Mouse (Mus musculus): ENCODE results near the gene Itprid2. TPM values are rescaled to one million over a fixed set of nuclear protein-coding genes. Genes with fewer than 3 reads are reported as not detected.

Gene Itprid2
- total RNA-seq, 1 experiment from 2014 or later: 36.2 TPM

DNA sequence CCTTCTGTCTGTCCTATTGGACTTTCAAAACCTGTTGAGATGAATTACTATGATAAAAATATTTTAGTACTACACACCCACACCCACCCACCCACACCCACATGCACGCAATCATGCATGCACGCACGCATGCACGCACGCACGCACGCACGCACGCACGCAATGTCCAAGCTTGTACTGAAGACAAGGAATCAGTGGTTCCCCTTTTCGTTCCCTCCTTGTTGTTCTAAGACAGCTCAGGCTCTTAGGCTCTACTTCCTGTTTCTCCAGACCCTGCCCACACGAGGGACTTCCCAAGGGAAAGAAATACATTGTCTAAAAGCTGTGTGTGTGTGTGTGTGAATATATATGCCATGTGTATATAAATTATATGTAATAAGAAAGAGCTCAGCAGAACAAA is 60.8 kb downstream of the Itprid2 start:
- ATAC-seq (ENCODE audit: extremely low read depth, insufficient number of reproducible peaks, low FRiP score, poor library complexity, severe bottlenecking): peak; percentile 73

GRCm38 (mm10) chr2:79696478-79697230 is 61.5 kb downstream of the Itprid2 start:
- ATAC-seq (ENCODE audit: extremely low read depth, insufficient number of reproducible peaks, low FRiP score, poor library complexity, severe bottlenecking): peak; percentile 46; the same call in 1 of the 2 replicates

DNA sequence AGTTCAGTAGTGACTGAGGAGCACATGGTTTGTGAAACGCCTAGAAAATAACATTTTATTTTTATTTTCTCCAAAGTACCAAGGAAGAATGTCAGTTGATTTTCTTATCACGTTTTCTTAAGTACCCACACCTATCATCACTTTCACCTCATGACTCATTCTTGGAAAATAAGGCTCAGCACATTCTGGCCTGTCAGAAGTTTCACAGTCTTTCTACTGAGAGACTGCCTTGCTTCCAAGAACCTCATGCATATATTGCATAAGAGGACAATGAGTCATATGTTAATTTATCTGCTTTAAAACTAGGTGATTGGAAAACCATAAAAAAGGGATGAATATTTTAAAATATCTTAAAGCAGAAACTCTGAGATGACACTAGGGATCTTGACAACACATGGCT is 63.0 kb downstream of the Itprid2 start:
- ATAC-seq (ENCODE audit: extremely low read depth, insufficient number of reproducible peaks, low FRiP score, poor library complexity, severe bottlenecking): no peak

- ATAC-seq (ENCODE audit: extremely low read depth, insufficient number of reproducible peaks, low FRiP score, poor library complexity, severe bottlenecking): no peak
Measured at GRCm38 (mm10) chr2:79704773-79705172, 69.6 kb downstream of the Itprid2 start.

DNA sequence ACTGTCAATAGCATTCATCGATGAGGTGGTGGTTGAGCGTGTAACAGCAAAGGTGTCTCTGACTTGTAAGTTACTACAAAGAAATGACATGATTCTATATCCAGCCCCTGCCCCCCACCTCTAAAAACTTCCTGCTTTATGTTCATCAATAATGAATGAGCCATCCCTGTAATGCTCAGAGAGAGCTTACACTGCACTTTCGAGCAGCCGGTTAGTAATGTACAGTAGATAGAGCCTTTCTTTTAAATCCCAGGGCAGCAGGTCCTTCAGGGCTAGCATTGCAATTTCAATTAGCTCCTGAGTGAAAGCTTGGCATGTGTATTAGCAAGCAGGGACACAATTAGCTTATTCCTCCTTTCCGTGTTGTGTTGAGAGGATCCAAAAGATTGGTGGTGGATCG is 72.4 kb downstream of the Itprid2 start, which contains the start of gene Ppp1r1c:
Gene Ppp1r1c (plus strand): TSS at position 206 of the 400 bp plus-strand sequence.
- no peak for ATAC-seq (ENCODE audit: extremely low read depth, insufficient number of reproducible peaks, low FRiP score, poor library complexity, severe bottlenecking)

DNA sequence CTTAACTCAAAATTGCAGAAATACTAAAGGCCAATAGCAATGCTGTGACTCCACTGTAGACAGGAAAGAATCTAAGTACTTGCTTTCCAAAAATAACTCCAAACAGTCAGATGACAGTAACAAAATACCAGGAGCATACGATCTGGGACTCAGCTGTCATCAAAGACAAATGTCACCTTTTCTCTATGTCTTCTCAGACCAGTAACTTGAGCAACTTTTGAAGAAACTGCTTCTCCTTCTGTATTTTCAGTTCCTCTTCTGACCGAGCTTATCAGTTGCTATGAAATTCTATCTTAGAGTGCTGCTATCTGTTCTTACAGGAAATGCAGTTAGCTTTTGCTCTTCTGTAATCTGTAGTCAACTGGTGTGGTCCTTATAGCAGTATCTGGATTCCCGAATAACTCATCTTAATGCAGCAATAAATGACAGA is 78.5 kb downstream of the Itprid2 start:
- peak; percentile 93 for ATAC-seq (ENCODE audit: extremely low read depth, insufficient number of reproducible peaks, low FRiP score, poor library complexity, severe bottlenecking)

GRCm38 (mm10) chr2:79714745-79715144 is 79.6 kb downstream of the Itprid2 start:
- ATAC-seq (ENCODE audit: extremely low read depth, insufficient number of reproducible peaks, low FRiP score, poor library complexity, severe bottlenecking): no peak

GRCm38 (mm10) chr2:79715925-79716324 is 80.8 kb downstream of the Itprid2 start:
- no peak for ATAC-seq (ENCODE audit: extremely low read depth, insufficient number of reproducible peaks, low FRiP score, poor library complexity, severe bottlenecking)

- ATAC-seq (ENCODE audit: extremely low read depth, insufficient number of reproducible peaks, low FRiP score, poor library complexity, severe bottlenecking): no peak
Measured at GRCm38 (mm10) chr2:79717846-79718245, 82.7 kb downstream of the Itprid2 start.

GRCm38 (mm10) chr2:79722415-79722814 is 87.3 kb downstream of the Itprid2 start:
- no peak for ATAC-seq (ENCODE audit: extremely low read depth, insufficient number of reproducible peaks, low FRiP score, poor library complexity, severe bottlenecking)

Other genes starting within 250 kb of the Itprid2 start
- not detected in 2 replicates for gene Neurod1, start 178.6 kb upstream of the Itprid2 start, total RNA-seq (2017)
- 13.1 and 14.7 TPM in 2 replicates for gene Cerkl, start 178.6 kb upstream of the Itprid2 start, total RNA-seq (2017)
- 0.58 TPM in 1 of 2 replicates, not detected in the other for gene Ppp1r1c, start 72.4 kb downstream of the Itprid2 start, total RNA-seq (2017)

Data from neutrophil, adult 5-6 weeks (primary cell).